Mouse (Mus musculus): ENCODE data around the gene Fgfr2. TPM values are rescaled to one million over a fixed set of nuclear protein-coding genes. Genes with fewer than 3 reads are reported as not detected.
"Not testable (repeated sequence)": the region's sequence is repeated elsewhere in the genome, so short reads cannot be mapped to it uniquely, and the experiment has no call there.

Fgfr2 gene
- polyA plus RNA-seq, 1 experiment, result 0.17 TPM

GRCm38 (mm10) chr7:132509110-132509509, 614.0 kb downstream of the Fgfr2 start:
- Histone ChIP-seq H3K27me3 (ENCODE audit: control insufficient read depth, insufficient read depth, insufficient read length) (peaks cover 15% of the 10 kb centered on the region), H3ac (ENCODE audit: control insufficient read depth, insufficient read length) (no peak overlapping the region), H3K4me2 (ENCODE audit: low read depth) (no peak overlapping the region), H3K79me2 (ENCODE audit: control insufficient read depth, insufficient read depth) (no peaks in the 10 kb centered on the region), H3K4me3 (no peak overlapping the region), H3K36me3 (ENCODE audit: control insufficient read depth, insufficient read depth) (no peaks in the 10 kb centered on the region)
- no peak for TF ChIP-seq MAX (IDR thresholded peaks at IDR 0.05; ENCODE audit: low read depth)
- TF ChIP-seq TCF12 (IDR thresholded peaks at IDR 0.05; ENCODE audit: insufficient read depth, poor library complexity, severe bottlenecking), result no peak
- TF ChIP-seq TCF3 (IDR thresholded peaks at IDR 0.05; ENCODE audit: insufficient read length, low read depth), result no peak
- no peak for TF ChIP-seq REST (IDR thresholded peaks at IDR 0.05; ENCODE audit: insufficient read depth, insufficient read length)
- no peak for TF ChIP-seq POLR2AphosphoS2 (IDR thresholded peaks at IDR 0.05; ENCODE audit: insufficient read length, low read depth)
- no peak for TF ChIP-seq E2F4 (IDR thresholded peaks at IDR 0.05; ENCODE audit: insufficient read depth)
- TF ChIP-seq MYOD1 (IDR thresholded peaks at IDR 0.05; ENCODE audit: control insufficient read depth in 1 of 3, insufficient read length in 2 of 3, low read depth in 2 of 3), result no peak

- Histone ChIP-seq H3K36me3 (ENCODE audit: control insufficient read depth, insufficient read depth) (no peaks in the 10 kb centered on the region), H3ac (ENCODE audit: control insufficient read depth, insufficient read length) (no peak overlapping the region), H3K4me3 (no peak overlapping the region), H3K27me3 (ENCODE audit: control insufficient read depth, insufficient read depth, insufficient read length) (peaks cover 16% of the 10 kb centered on the region), H3K79me2 (ENCODE audit: control insufficient read depth, insufficient read depth) (no peaks in the 10 kb centered on the region), H3K4me2 (ENCODE audit: low read depth) (no peak overlapping the region)
- TF ChIP-seq TCF12 (IDR thresholded peaks at IDR 0.05; ENCODE audit: insufficient read depth, poor library complexity, severe bottlenecking), result no peak
- TF ChIP-seq POLR2AphosphoS2 (IDR thresholded peaks at IDR 0.05; ENCODE audit: insufficient read length, low read depth), result no peak
- no peak for TF ChIP-seq MAX (IDR thresholded peaks at IDR 0.05; ENCODE audit: low read depth)
- TF ChIP-seq E2F4 (IDR thresholded peaks at IDR 0.05; ENCODE audit: insufficient read depth), result no peak
- TF ChIP-seq SRF (IDR thresholded peaks at IDR 0.05; ENCODE audit: control insufficient read depth, insufficient read length, low read depth), result no peak
- no peak for TF ChIP-seq MYOD1 (IDR thresholded peaks at IDR 0.05; ENCODE audit: control insufficient read depth in 1 of 3, insufficient read length in 2 of 3, low read depth in 2 of 3)
- TF ChIP-seq MYOG (IDR thresholded peaks at IDR 0.05; ENCODE audit: control insufficient read depth in 1 of 3, insufficient read depth in 1 of 3, insufficient read length in 2 of 3, low read depth in 2 of 3), result no peak
- no peak for TF ChIP-seq REST (IDR thresholded peaks at IDR 0.05; ENCODE audit: insufficient read depth, insufficient read length)
- no peak for TF ChIP-seq TCF3 (IDR thresholded peaks at IDR 0.05; ENCODE audit: insufficient read length, low read depth)
- no peak for TF ChIP-seq USF1 (IDR thresholded peaks at IDR 0.05; ENCODE audit: low read depth)
- TF ChIP-seq CEBPB (IDR thresholded peaks at IDR 0.05; ENCODE audit: insufficient read depth, poor library complexity, severe bottlenecking), result no peak
- TF ChIP-seq POLR2A (IDR thresholded peaks at IDR 0.05; ENCODE audit: insufficient read length, low read depth), result no peak
These were observed 615.8 kb downstream of the Fgfr2 start for GRCm38 (mm10) chr7:132507361-132507760.

GRCm38 (mm10) chr7:132506226-132506625, 616.9 kb downstream of the Fgfr2 start:
- H3K4me3 ChIP-seq, result no peak overlapping the region
- TF ChIP-seq CEBPB (IDR thresholded peaks at IDR 0.05; ENCODE audit: insufficient read depth, poor library complexity, severe bottlenecking) (no peak), POLR2AphosphoS2 (IDR thresholded peaks at IDR 0.05; ENCODE audit: insufficient read length, low read depth) (no peak), POLR2A (IDR thresholded peaks at IDR 0.05; ENCODE audit: insufficient read length, low read depth) (no peak)
- H3K36me3 ChIP-seq (ENCODE audit: control insufficient read depth, insufficient read depth), result no peaks in the 10 kb centered on the region
- no peak overlapping the region for H3K4me2 ChIP-seq (ENCODE audit: low read depth)
- H3K79me2 ChIP-seq (ENCODE audit: control insufficient read depth, insufficient read depth), result no peaks in the 10 kb centered on the region
- no peak overlapping the region for H3ac ChIP-seq (ENCODE audit: control insufficient read depth, insufficient read length)
- H3K27me3 ChIP-seq (ENCODE audit: control insufficient read depth, insufficient read depth, insufficient read length), result peaks cover 16% of the 10 kb centered on the region

- not testable (repeated sequence) for H3K79me2 ChIP-seq (ENCODE audit: control insufficient read depth, insufficient read depth); H3K4me2 ChIP-seq (ENCODE audit: low read depth); H3K4me3 ChIP-seq; H3ac ChIP-seq (ENCODE audit: control insufficient read depth, insufficient read length); H3K36me3 ChIP-seq (ENCODE audit: control insufficient read depth, insufficient read depth)
- peaks cover 21% of the 10 kb centered on the region for H3K27me3 ChIP-seq (ENCODE audit: control insufficient read depth, insufficient read depth, insufficient read length)
These were observed 620.7 kb downstream of the Fgfr2 start for GRCm38 (mm10) chr7:132502445-132502844.

GRCm38 (mm10) chr7:132497142-132497541, 626.0 kb downstream of the Fgfr2 start:
- Histone ChIP-seq H3K36me3 (ENCODE audit: control insufficient read depth, insufficient read depth) (no peaks in the 10 kb centered on the region), H3K79me2 (ENCODE audit: control insufficient read depth, insufficient read depth) (no peaks in the 10 kb centered on the region), H3K4me2 (ENCODE audit: low read depth) (no peak overlapping the region), H3ac (ENCODE audit: control insufficient read depth, insufficient read length) (no peak overlapping the region), H3K4me3 (no peak overlapping the region), H3K27me3 (ENCODE audit: control insufficient read depth, insufficient read depth, insufficient read length) (peaks cover 5% of the 10 kb centered on the region)
- no peak for TF ChIP-seq E2F4 (IDR thresholded peaks at IDR 0.05; ENCODE audit: insufficient read depth)
- no peak for TF ChIP-seq POLR2AphosphoS2 (IDR thresholded peaks at IDR 0.05; ENCODE audit: insufficient read length, low read depth)
- TF ChIP-seq TCF3 (IDR thresholded peaks at IDR 0.05; ENCODE audit: insufficient read length, low read depth), result no peak
- TF ChIP-seq MAX (IDR thresholded peaks at IDR 0.05; ENCODE audit: low read depth), result no peak
- TF ChIP-seq SRF (IDR thresholded peaks at IDR 0.05; ENCODE audit: control insufficient read depth, insufficient read length, low read depth), result no peak
- TF ChIP-seq POLR2A (IDR thresholded peaks at IDR 0.05; ENCODE audit: insufficient read length, low read depth), result no peak

GRCm38 (mm10) chr7:132494263-132494662, 628.9 kb downstream of the Fgfr2 start:
- TF ChIP-seq E2F4 (IDR thresholded peaks at IDR 0.05; ENCODE audit: insufficient read depth) (no peak), REST (IDR thresholded peaks at IDR 0.05; ENCODE audit: insufficient read depth, insufficient read length) (no peak), USF1 (IDR thresholded peaks at IDR 0.05; ENCODE audit: low read depth) (no peak), MYOD1 (IDR thresholded peaks at IDR 0.05; ENCODE audit: control insufficient read depth in 1 of 3, insufficient read length in 2 of 3, low read depth in 2 of 3) (no peak), MAX (IDR thresholded peaks at IDR 0.05; ENCODE audit: low read depth) (no peak), TCF12 (IDR thresholded peaks at IDR 0.05; ENCODE audit: insufficient read depth, poor library complexity, severe bottlenecking) (no peak), MYOG (IDR thresholded peaks at IDR 0.05; ENCODE audit: control insufficient read depth in 1 of 3, insufficient read depth in 1 of 3, insufficient read length in 2 of 3, low read depth in 2 of 3) (no peak), TCF3 (IDR thresholded peaks at IDR 0.05; ENCODE audit: insufficient read length, low read depth) (no peak), POLR2AphosphoS2 (IDR thresholded peaks at IDR 0.05; ENCODE audit: insufficient read length, low read depth) (no peak), SRF (IDR thresholded peaks at IDR 0.05; ENCODE audit: control insufficient read depth, insufficient read length, low read depth) (no peak), POLR2A (IDR thresholded peaks at IDR 0.05; ENCODE audit: insufficient read length, low read depth) (no peak), CEBPB (IDR thresholded peaks at IDR 0.05; ENCODE audit: insufficient read depth, poor library complexity, severe bottlenecking) (no peak)
- Histone ChIP-seq H3ac (ENCODE audit: control insufficient read depth, insufficient read length) (no peak overlapping the region), H3K4me2 (ENCODE audit: low read depth) (no peak overlapping the region), H3K4me3 (no peak overlapping the region), H3K36me3 (ENCODE audit: control insufficient read depth, insufficient read depth) (no peaks in the 10 kb centered on the region), H3K27me3 (ENCODE audit: control insufficient read depth, insufficient read depth, insufficient read length) (peaks cover 9% of the 10 kb centered on the region), H3K79me2 (ENCODE audit: control insufficient read depth, insufficient read depth) (no peaks in the 10 kb centered on the region)
